Mouse (Mus musculus) erythroblast, adult 5-6 weeks (primary cell): ENCODE measurements around the gene Ankrd44. TPM values are rescaled to one million over a fixed set of nuclear protein-coding genes. Genes with fewer than 3 reads are reported as not detected.

Experiments used
- ATAC-seq: replicated peaks from 2 replicates; pipeline ENCODE4 v1.8.0; 2016; ENCODE audit warnings: moderate number of reproducible peaks, mild to moderate bottlenecking, moderate TSS enrichment, inconsistent platforms; ENCODE audit not compliant: poor library complexity, low FRiP score, severe bottlenecking
- total RNA-seq, 2 experiments: library from RNA; stranded (forward) in 1 of 2; stranded (reverse) in 1 of 2; fragments of 150-400 nt in 1 of 2; fragments of 200-764, 138-1000 nt in 1 of 2; gene quantifications; 2 replicates each; pipeline versions ENCODE4 v1.2.3 to v1.2.4; 2015 to 2017; ENCODE audit warnings: low replicate concordance in 2 of 2

Ankrd44 gene
- total RNA-seq, 2 experiments from 2014 or later = 26.7 to 41.7 TPM

DNA sequence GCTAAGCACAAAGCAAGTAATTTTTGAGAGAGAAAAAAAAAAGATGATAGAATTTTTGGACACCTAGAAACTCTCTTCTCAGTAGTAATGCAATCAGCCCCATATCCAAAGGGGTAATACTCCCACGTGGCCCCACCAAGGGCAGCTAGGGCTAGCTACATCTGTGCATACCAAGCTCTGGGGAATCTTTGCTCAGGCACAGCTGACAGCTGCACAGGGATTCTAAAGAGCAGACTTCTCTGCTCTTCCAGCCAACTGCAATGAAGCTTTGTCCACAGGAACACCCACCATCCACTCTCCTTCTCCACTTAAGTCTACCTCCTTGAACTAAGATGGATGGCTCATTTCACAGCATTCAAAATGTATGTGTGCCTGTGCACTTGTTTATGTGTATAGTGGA lies 246.6 kb downstream of the Ankrd44 start:
- ATAC-seq = no peak

DNA sequence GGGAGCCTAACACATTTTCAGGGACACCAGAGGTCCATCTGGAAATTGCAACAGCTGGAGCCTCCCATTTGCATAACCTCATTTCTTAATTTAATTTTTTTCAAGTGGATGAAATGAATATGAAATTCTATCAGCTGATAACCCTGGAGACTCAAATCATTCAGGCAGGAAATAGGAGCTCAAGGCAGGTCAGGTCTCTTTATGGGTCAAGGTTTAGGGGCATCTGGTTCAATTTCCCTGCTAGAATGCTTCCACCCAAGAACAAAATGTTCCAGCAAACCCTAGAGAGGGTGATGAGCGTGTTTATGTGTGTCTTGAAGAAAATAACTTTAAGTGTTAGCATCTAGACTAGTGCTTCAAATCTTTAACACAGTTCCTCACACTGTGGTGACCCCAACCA lies 248.2 kb downstream of the Ankrd44 start:
- ATAC-seq = no peak

DNA sequence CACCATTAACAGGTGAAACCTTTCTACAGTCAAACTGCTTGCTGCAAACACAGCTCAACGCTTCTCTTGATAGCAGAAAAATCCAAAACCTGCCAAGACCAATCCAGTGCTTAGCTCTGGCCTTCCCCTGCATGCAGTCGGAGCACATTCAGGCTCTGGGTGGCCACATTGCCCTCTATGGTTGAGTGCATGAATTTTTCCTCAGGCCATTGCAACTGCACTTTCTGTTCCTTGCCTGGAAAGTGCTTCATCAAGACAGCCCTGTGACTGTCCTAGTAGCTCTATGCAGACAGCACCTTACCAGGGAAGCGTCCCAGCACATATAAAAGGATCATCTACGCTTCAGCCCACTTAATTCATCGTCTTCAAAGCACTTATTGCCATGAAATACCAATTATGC lies 250.7 kb downstream of the Ankrd44 start:
- ATAC-seq = no peak

DNA sequence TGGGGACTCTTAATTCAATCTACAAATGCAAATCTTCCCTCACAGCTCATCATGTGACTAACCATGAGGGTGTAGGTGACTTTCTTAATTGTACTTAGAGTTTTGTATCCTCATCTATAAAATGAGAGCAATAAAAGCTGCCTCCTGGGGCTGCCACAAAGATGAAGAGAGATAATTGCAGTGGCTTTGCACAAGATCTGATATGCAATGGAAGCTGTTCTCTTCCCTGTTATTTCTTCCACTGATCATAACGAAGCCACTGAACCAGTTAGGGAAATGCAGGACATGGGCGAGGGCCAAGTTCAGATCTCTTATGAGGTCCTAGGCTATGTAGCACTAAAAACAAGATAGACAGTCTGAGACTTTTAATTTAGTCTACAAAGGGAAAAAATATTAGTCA lies 258.2 kb downstream of the Ankrd44 start:
- no peak for ATAC-seq

DNA sequence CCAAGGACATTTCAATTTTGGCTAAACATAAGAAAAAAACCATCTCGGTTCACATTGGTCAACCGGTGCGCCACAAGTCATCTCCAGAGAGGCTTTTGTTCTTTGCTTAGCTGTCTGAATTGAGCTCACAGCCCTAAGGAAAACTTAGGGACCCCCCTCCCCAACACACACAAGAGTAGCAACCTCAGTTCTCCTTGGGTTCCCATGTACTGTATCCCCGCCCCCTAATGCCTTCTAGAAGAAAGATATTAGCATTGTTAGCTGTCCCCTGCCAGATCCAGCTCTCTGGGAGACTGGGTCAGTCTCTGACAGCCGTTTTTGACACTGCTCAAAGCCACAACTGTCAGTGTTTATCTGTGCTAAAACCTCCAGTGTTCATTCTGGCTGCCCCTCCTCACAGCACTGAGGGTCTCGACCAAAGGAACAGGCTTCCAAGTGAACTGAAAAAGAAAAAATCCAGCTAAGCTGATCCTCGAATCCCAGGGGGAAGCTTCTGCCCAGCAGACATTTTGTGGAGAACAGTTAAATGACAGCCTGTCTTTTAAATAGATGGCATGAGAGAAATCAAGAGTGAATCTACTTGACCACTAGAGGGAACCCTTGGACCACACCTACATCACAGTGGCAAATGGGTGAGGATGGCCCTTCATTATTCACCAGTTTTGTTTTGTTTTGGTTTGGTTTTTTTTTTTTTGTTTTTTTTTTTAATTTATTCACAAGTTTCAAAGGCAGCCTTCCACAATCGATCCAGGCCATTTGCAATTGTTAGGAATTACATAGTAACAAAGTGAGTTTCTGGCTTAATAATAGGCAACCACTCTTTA lies 260.4 kb downstream of the Ankrd44 start:
- ATAC-seq = no peak

DNA sequence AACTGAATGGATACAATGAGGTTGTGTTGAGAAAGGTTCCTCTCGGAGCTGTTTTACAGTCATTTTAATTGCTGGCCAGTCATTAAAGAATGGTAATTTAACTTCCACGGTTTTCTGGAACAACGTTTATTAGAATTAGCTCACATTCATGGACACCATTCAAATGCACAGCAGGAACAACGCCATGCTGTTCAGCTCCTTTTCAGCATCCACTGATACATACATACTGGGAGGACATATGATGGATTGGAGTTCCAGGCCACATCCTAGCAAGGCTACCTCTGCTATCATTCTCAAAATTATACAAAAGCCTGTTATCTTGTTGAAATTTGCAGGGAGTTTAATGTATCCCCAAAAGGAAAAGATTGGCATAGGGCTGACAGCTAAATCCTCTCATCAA lies 261.1 kb downstream of the Ankrd44 start:
- ATAC-seq = no peak

DNA sequence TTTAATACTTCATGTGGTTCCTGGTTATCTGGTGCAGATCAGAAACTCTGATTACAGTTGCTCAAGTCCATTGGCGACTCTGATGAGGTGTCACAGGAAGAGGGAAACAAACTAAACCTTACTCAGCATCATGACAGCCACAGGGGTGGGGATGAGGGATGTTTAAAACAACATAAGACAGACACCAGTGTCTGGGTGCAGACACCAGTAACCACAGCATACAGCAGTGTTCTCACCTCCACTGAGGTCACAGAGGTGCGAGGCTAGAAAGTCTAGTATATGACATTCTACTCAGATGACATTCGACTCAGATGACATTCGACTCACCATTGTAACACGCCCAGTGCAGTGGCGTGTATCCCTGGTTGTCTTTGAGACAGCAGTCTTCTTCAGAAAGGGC lies 265.5 kb downstream of the Ankrd44 start:
- ATAC-seq = no peak

DNA sequence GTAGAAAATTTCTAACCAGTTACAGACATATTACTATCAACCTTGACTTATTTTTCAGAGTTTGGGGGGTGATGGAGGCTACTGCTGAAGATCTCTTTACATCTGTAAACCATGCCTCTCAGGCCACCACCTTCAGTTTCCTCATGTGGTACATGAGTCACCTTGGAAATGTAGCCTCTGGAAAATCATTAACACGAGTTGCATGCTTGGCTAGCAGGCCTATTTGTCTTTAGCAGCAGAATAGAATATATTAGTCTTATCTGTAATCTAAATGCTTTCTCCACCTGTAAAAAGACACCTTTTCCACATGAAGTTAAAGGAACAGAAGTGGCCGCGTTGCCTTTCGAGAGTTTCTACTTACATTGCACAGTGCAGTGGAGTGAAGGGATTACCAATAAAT lies 267.6 kb downstream of the Ankrd44 start:
- no peak for ATAC-seq

DNA sequence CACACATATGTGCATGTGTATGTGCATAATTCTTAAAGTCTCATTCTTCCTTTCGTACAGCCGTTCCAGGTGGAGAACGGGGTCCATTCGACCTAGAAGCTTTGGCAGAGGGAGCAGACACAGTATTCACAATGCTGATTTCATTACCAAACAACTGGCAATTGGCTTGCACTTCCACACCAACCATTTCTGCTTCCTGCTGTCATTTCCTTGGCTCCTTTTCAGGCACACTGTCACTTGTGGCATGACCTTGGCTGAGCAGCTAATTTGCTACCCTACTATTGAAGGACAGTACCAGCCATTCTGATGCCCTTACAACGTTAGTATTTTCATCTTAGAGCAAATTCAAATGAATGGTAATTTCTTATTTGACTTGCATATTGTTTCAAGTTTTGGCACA lies 277.9 kb downstream of the Ankrd44 start:
- no peak for ATAC-seq

DNA sequence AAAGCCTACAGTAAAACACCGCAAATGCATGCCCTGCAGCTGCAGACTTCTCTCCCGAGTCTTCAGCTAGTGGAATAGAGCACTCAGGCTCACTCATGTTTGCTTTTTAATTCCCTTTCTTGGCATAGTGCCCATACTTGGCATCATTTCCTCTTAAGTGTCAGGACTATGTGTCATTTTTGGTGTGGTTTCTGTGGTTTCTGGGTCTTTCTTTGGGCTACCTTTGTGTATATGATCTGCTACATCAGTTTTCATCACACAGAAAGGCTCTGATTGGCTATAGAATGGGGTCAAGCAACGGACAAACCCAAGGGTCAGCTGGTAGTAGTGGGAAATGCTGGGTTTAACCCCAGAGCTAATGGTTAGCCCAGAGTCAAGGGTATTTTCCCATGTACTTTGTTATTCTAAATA lies 278.8 kb downstream of the Ankrd44 start:
- ATAC-seq = no peak

DNA sequence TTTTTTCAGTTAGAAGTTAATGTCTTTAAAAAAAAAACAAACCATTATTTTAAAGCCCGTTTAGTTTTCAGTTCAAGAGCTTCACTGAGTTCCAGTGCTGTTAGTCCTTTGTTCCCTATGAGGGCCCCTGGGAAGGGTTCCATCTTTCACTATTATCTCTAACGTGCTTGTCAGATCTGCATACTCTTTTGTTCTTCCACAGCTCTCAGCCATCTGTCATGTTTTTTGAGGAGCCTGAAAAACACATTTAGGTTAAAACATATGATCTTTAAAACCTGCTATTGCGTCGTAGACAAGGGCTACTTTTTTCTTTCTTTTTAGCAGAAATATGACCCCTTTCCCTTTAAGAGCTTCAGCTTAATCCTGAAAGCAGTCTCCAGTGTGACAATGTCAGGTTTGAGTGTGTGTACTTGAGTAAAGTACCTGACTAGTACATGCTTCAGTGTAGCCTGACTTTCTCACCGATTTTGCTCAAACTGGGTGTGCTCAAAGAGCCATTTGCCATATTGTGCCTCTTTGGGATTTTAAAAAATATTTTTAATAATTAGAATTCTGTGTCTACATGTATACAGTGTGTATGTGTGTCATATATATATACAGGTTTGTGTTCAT lies 285.9 kb downstream of the Ankrd44 start:
- no peak for ATAC-seq

DNA sequence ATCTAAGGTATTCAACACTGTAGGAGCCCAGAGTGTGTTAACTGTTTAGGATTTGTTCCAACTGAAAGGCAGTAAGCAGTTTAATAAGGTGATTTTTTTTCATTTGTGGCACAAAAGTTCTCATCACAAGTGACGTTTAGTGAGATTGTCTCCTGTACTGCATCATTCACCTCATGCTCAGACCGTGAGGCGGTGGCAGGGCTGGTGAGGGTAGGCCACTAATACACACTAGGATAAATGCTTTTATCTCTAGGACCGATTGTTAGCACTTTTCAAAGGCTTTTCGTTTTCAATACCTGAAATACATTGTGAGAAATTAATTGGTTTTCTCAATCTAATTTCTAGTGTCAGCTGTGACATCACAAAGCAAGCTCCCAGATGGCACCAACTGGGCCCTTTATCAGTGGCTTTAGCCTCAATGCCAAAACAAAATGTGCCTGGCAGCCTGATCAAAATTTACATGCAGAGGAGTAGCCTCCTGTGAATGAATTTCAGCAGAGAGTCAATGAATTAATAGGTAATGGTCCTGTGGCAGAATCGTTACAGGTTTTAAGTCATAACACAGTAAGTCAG lies 286.6 kb downstream of the Ankrd44 start:
- ATAC-seq = no peak

DNA sequence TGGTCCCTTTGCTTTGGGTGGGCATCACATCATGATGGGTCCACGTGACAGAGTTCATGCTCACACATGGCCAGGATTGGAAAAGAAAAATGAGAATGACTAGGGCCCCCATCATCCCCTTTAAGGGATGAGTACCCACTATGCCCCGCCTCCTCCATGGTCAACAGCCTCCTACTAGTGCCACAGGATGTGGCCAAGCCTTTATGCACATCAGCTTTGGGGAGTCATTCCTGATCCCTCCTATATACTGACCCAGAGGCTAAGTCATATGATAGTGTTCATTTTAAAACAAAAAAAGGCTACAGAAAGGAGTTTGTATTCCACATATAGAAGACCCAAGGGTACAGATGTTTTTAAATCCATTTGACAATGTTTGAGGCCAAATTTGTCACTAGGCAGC lies 287.1 kb downstream of the Ankrd44 start:
- ATAC-seq = no peak

DNA sequence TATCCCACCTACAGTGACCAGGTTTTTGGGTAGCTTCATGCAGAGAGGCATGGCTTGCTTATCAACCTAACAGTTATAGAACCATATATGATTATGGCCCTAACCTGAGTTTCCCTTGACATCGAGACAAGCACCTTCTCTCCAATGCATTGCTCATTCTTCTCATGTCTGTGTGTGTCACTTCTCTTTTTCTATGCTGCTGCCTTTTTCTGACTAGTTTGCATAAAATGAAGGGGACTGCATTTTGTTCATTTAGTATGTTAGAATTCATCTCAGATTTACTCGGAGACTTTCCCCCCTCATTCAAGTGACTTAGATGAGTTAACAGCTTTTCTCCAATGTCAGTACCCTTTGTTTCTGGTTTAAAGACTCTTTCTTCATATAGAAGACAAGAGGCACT lies 288.8 kb downstream of the Ankrd44 start:
- no peak for ATAC-seq

DNA sequence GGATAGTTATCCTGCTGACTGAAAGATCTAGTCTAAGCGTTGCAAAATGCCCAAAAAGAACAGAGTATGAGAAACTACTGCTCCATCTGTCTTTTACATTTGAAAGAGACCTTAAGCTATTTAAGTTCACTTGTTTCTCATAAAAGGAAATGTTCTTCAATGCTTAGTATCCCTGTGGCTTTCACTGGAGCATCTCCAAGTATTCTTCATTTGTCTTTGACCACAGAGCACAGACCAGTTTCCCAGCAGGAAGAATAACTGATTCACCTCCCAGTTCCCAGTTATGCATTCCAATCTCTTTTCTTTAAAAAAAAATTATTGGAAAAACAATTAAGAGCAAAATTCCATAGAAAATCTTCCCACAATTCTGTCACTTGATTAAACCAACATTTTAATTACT lies 297.1 kb downstream of the Ankrd44 start:
- no peak for ATAC-seq

DNA sequence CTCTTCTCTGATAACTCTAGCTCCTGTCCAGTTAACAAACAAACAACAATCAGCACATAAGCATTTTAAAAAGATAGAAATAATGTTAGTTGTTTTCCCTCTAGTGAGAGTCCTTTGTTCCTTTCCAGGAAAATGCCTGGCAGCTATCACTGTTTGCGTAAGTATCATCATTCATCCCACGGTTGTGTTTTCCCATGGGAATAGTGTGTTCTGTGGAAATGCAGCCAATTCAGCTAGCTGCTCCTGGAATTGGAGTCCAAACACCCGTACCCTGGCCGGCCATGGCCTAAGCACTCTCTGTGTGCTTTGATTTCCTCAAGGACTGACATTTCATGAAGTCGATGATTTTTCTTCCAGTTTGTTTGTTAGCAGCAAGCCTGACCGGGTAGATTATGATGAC lies 311.2 kb downstream of the Ankrd44 start:
- ATAC-seq = no peak

DNA sequence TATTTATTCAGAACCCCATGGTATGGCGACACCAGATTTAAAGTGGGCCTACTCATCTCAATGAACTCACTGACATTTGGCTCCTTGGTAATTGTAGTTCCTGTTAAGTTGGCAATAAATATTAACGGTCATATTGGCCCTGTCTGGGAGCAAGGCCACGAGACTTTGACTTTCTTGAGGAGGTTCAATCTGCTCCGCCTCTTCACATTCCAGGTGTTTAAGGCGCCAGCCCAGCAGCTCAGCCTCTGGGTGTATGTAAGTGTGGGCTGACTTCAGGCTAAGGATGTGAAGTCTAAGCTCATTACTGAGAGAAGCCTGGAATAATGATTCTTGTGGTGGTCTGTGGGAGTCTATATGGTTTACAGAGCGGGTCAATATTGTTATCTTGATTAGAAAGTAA lies 313.8 kb downstream of the Ankrd44 start:
- ATAC-seq = no peak

DNA sequence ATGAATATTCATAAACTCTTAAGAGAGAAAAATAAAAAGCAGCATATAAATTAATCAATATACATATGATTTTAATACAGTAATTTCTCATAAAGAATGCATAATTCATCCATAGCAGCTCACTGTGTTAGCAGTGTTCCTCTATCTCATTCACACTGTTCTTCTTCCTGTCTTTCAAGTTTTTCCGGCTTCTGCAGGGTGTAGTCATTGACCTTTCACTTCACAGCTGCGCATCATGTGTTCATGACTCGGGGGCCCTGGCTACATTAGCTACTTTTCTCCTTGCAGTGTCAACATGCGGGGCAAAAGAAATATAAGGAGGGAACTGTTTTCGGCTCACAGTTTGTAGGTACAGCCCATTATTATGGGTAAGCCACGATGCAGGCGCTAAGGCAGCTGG lies 314.3 kb downstream of the Ankrd44 start:
- no peak for ATAC-seq

DNA sequence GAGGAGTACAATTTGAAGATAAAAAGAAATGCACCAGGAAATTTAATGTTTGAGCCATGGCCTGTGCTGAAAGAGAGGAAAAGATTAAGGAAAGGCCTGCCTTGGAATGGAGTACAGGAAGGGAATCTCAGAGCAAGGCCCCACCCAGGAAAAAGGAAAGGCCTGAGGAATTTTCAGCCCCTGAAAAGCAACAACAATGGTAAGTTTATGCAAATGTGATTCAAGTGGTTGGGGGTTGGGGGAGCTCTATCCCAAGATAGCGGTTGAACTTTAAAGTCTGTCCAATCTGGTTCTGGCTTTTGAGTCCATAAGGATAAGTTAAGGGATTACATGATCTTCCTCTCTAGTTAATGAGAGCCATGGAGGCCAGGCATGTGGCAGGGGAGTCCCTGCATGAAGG lies 319.3 kb downstream of the Ankrd44 start:
- ATAC-seq = no peak

DNA sequence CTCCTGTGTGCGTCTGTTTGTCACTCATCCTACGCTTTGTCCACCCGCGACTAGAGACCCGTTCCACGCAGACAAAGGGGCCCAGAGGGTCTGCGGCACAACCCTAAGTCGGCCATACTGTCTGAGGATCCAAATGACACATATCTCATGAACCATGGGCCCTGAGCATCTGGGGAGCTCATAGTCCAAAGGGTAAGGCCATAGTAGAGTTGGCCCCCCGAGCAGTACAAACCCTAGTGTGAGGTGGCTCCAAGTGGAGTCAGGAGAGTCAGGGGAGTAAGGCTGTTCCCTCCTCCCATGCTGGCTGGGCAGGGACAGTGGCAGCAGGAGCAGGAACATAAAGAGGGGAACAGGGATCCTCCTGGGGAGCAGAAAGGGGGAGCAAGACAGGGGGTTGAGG lies 324.5 kb downstream of the Ankrd44 start:
- no peak for ATAC-seq

DNA sequence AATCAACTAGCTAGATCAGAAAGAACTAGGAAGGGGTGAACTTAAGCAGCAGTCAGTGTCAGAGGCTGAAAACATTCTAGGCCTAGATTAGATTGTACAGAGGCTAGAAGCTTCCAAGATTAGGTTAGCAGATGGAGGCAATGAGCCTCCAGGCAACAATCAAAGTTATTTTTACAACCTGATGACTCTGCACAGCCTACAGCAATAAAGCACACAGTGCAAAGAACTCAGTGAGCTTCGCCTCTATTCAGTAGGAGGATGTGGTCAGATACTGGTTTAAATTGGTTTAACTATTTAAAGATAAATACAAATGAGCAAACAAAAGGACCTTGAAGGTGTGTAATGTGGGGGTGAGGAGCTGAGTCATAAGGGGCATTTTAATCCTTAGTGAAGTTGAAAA lies 325.9 kb downstream of the Ankrd44 start:
- no peak for ATAC-seq
